Mouse (Mus musculus): Measurements from ENCODE around the gene Evc. TPM values are rescaled to one million over a fixed set of nuclear protein-coding genes. Genes with fewer than 3 reads are reported as not detected.

The Evc gene
- polyA plus RNA-seq, 1 experiment: 2.1 TPM

DNA sequence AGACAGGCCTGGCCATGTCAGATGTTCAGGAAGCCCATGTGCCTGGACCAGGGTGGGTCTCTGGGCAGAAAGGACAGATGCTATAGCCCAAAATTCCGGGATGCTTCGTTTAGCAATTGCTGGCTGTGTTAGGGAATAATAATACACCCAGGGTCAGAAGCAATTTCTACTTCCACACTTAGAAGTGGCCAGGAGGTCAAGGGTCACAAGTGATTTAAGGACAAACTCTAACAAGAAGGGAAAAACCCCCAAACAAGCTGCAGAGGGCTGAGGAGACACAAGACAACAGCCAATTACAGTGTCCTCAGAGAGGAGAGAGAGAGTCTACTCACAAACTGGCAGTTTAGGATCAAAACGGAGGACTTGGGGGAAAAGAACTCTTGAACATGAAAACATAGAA is 1.6 kb downstream of the Evc start:
- no peaks in the 10 kb centered on the region for H3K4me1 ChIP-seq (replicated peaks; ENCODE audit: control insufficient read depth, insufficient read depth, low read length)

DNA sequence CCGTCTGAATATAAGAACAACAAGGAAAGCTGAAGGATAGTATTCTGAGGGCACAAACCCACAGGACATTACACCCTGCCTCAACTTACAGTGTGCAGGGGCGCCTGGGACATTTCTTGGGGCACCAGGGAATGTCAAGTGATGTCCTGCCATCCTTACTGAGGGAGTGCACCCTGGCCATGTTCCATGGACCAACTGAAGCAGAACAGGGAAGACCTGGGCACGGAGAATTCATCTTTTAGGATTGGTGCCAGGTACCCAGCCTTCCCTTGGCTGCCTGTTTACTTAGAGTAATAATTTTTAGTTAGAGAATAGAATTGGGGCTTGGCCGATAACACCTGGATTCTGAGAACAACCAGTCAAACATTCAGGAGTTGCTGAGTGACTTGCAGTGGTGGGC is 4.6 kb downstream of the Evc start:
- no peak for DNase-seq

More for the DNA sequence above, 1.6 kb downstream of the Evc start:
- no peak for DNase-seq
- Histone ChIP-seq H3K36me3 (ENCODE audit: control insufficient read depth, insufficient read depth, low read length) (no peaks in the 10 kb centered on the region), H3K27me3 (ENCODE audit: control insufficient read depth, insufficient read depth, low read length) (peaks cover 5% of the 10 kb centered on the region; the same call in 1 of the 2 replicates), H3K27ac (ENCODE audit: control insufficient read depth, insufficient read depth, low read length) (no peak overlapping the region), H3K4me3 (ENCODE audit: control insufficient read depth, insufficient read depth, low read length) (no peak overlapping the region)
- 71% methylated on average over 3 of the region's 3 CpGs for WGBS
- no peak for TF ChIP-seq CTCF (IDR thresholded peaks at IDR 0.05; ENCODE audit: borderline replicate concordance, control insufficient read depth, extremely low read depth, insufficient read depth, low read length, poor library complexity)
- TF ChIP-seq POLR2A (IDR thresholded peaks at IDR 0.05; ENCODE audit: control insufficient read depth, extremely low read depth, insufficient read depth, low read length, poor library complexity): no peak

DNA sequence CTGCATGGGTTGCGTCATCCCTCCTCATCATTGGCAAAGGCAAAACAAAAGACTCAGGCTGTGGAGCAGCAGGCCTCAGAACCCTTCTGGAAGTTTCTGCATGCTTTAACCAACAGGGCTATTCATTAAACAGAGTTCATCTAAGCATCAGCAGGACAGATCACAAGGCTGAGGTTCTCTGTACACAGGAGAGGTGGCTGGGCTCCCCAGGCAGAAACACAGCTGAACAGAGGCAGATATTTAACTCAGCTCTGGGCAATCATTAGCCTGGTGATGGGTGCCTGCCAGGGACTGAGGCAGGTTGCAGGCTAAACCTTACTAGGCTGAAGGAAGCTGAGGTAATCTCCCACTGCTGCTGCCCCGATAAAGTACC is 5.6 kb downstream of the Evc start:
- Histone ChIP-seq H3K4me3 (ENCODE audit: control insufficient read depth, insufficient read depth, low read length) (no peak overlapping the region), H3K36me3 (ENCODE audit: control insufficient read depth, insufficient read depth, low read length) (no peaks in the 10 kb centered on the region), H3K27ac (ENCODE audit: control insufficient read depth, insufficient read depth, low read length) (no peak overlapping the region), H3K4me1 (replicated peaks; ENCODE audit: control insufficient read depth, insufficient read depth, low read length) (no peaks in the 10 kb centered on the region), H3K27me3 (ENCODE audit: control insufficient read depth, insufficient read depth, low read length) (no peaks in the 10 kb centered on the region)
- no peak for TF ChIP-seq POLR2A (IDR thresholded peaks at IDR 0.05; ENCODE audit: control insufficient read depth, extremely low read depth, insufficient read depth, low read length, poor library complexity)
- no peak for TF ChIP-seq CTCF (IDR thresholded peaks at IDR 0.05; ENCODE audit: borderline replicate concordance, control insufficient read depth, extremely low read depth, insufficient read depth, low read length, poor library complexity)
- DNase-seq: no peak
- 98% methylated on average over 2 of the region's 2 CpGs for WGBS

More for the DNA sequence above, 4.6 kb downstream of the Evc start:
- Histone ChIP-seq H3K4me1 (replicated peaks; ENCODE audit: control insufficient read depth, insufficient read depth, low read length) (no peaks in the 10 kb centered on the region), H3K27me3 (ENCODE audit: control insufficient read depth, insufficient read depth, low read length) (peaks cover 2% of the 10 kb centered on the region; the same call in 1 of the 2 replicates), H3K4me3 (ENCODE audit: control insufficient read depth, insufficient read depth, low read length) (no peak overlapping the region), H3K36me3 (ENCODE audit: control insufficient read depth, insufficient read depth, low read length) (no peaks in the 10 kb centered on the region), H3K27ac (ENCODE audit: control insufficient read depth, insufficient read depth, low read length) (no peak overlapping the region)
- TF ChIP-seq CTCF (IDR thresholded peaks at IDR 0.05; ENCODE audit: borderline replicate concordance, control insufficient read depth, extremely low read depth, insufficient read depth, low read length, poor library complexity): no peak
- no peak for TF ChIP-seq POLR2A (IDR thresholded peaks at IDR 0.05; ENCODE audit: control insufficient read depth, extremely low read depth, insufficient read depth, low read length, poor library complexity)
- WGBS: 85% methylated on average over 4 of the region's 4 CpGs

DNA sequence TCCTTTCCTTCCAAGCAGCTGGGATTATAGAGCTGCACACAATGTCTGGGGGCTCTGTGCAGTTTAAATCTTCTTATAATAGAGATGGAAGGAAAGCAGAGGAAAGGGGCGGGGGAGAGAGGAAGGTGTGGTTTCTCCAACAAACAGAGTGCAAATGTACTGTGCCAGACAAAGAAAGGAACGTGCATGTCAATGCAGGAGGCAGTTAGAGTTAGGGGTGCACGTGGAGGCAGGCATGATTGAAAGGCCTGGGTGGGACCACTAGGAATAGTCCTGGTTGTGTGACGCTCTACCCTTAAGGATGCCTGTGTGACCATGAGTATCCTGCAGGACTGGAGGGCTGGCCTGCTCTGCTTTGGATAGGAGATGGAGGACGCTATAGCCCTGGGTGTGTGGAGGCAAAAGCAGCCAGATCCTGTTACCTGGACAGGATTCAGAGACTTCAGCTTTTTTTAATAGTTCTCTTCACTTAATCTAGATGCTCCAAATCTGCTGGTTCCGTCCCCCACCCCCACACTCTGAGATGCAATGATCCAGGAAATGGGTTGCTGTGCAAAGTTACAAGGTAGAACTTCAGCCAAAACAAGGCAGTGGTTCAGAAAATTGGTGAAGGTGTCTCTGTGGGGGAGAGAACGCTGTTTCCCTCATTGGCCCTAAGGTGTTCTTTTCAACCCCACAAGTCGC is 6.1 kb downstream of the Evc start:
- whole genome bisulfite sequencing: 69% methylated on average over 8 of the region's 8 CpGs
- no peak for DNase-seq
- no peaks in the 10 kb centered on the region for H3K27me3 ChIP-seq (ENCODE audit: control insufficient read depth, insufficient read depth, low read length)
- no peak overlapping the region for H3K27ac ChIP-seq (ENCODE audit: control insufficient read depth, insufficient read depth, low read length)
- TF ChIP-seq POLR2A (IDR thresholded peaks at IDR 0.05; ENCODE audit: control insufficient read depth, extremely low read depth, insufficient read depth, low read length, poor library complexity) (no peak), CTCF (IDR thresholded peaks at IDR 0.05; ENCODE audit: borderline replicate concordance, control insufficient read depth, extremely low read depth, insufficient read depth, low read length, poor library complexity) (no peak)
- no peaks in the 10 kb centered on the region for H3K36me3 ChIP-seq (ENCODE audit: control insufficient read depth, insufficient read depth, low read length)
- H3K4me1 ChIP-seq (replicated peaks; ENCODE audit: control insufficient read depth, insufficient read depth, low read length): no peaks in the 10 kb centered on the region
- H3K4me3 ChIP-seq (ENCODE audit: control insufficient read depth, insufficient read depth, low read length): no peak overlapping the region

DNA sequence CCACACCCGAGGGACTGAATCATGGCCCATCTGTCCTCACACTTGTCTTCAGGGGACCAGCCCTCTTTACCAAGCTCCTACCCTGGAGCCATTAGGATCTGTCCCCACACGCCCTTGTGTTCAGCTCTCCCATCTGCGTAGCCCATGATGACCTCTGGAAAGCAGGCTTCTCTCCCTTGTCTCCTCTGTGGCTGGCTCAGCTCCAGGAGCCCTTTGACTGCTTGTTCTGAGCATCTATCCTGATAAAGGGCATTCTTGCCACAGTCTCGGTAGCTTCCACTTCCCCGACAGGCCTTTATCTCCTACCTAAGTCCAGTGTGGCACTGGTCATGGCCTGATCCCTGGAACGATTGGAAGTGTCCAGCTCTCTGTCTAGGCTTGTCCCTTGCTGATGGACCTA is 10.0 kb downstream of the Evc start:
- Histone ChIP-seq H3K4me3 (ENCODE audit: control insufficient read depth, insufficient read depth, low read length) (no peak overlapping the region), H3K27ac (ENCODE audit: control insufficient read depth, insufficient read depth, low read length) (no peak overlapping the region), H3K36me3 (ENCODE audit: control insufficient read depth, insufficient read depth, low read length) (no peaks in the 10 kb centered on the region), H3K4me1 (replicated peaks; ENCODE audit: control insufficient read depth, insufficient read depth, low read length) (no peaks in the 10 kb centered on the region), H3K27me3 (ENCODE audit: control insufficient read depth, insufficient read depth, low read length) (no peaks in the 10 kb centered on the region)
- TF ChIP-seq CTCF (IDR thresholded peaks at IDR 0.05; ENCODE audit: borderline replicate concordance, control insufficient read depth, extremely low read depth, insufficient read depth, low read length, poor library complexity) (no peak), POLR2A (IDR thresholded peaks at IDR 0.05; ENCODE audit: control insufficient read depth, extremely low read depth, insufficient read depth, low read length, poor library complexity) (no peak)
- no peak for DNase-seq
- WGBS: 91% methylated on average over 6 of the region's 6 CpGs

DNA sequence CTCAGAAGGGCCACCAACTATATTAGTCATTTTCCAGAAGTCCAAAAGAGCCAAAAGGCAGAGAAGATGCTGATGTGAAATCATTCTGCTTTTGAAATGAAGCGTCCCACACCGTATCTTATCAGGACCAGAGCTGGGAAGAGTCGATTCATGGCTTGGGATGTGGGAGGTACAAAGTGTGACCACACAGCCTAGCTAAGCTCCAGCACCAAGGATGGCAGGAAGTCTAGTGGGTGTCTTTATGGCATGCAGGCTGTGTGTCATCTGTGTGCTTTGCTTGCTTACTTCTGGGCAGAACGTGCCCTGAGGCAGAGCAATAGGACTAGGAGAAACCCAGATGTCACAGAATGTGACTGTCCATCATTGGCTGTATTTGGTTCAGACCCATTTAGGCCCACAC is 15.9 kb downstream of the Evc start:
- 87% methylated on average over 4 of the region's 4 CpGs for WGBS
- no peak for DNase-seq
- H3K27me3 ChIP-seq (ENCODE audit: control insufficient read depth, insufficient read depth, low read length): no peaks in the 10 kb centered on the region
- H3K4me1 ChIP-seq (replicated peaks; ENCODE audit: control insufficient read depth, insufficient read depth, low read length): no peaks in the 10 kb centered on the region
- H3K27ac ChIP-seq (ENCODE audit: control insufficient read depth, insufficient read depth, low read length): no peak overlapping the region
- no peaks in the 10 kb centered on the region for H3K36me3 ChIP-seq (ENCODE audit: control insufficient read depth, insufficient read depth, low read length)
- no peak for TF ChIP-seq CTCF (IDR thresholded peaks at IDR 0.05; ENCODE audit: borderline replicate concordance, control insufficient read depth, extremely low read depth, insufficient read depth, low read length, poor library complexity)
- TF ChIP-seq POLR2A (IDR thresholded peaks at IDR 0.05; ENCODE audit: control insufficient read depth, extremely low read depth, insufficient read depth, low read length, poor library complexity): no peak
- no peak overlapping the region for H3K4me3 ChIP-seq (ENCODE audit: control insufficient read depth, insufficient read depth, low read length)

DNA sequence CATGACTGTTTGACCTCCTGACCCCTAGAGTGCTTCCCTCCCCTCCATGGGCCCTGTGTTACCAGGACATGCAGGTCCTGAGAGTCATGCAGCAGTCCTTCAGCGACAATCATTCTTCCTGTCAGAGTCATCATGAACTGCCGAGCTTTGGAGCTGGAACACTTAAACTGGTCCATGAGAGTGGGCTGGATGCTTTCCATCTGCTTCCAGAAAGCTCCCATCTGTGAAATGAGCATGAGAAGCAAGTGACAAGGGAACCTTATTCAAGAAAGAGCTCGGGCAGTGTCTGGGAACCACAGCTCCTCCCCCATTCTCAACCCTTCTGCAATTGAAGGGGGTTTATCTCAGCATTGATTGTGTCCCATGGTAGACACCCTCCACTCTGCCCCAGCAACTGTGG is 16.5 kb downstream of the Evc start:
- TF ChIP-seq CTCF (IDR thresholded peaks at IDR 0.05; ENCODE audit: borderline replicate concordance, control insufficient read depth, extremely low read depth, insufficient read depth, low read length, poor library complexity): no peak
- no peak for TF ChIP-seq POLR2A (IDR thresholded peaks at IDR 0.05; ENCODE audit: control insufficient read depth, extremely low read depth, insufficient read depth, low read length, poor library complexity)
- H3K4me1 ChIP-seq (replicated peaks; ENCODE audit: control insufficient read depth, insufficient read depth, low read length): no peaks in the 10 kb centered on the region
- H3K4me3 ChIP-seq (ENCODE audit: control insufficient read depth, insufficient read depth, low read length): no peak overlapping the region
- H3K27me3 ChIP-seq (ENCODE audit: control insufficient read depth, insufficient read depth, low read length): no peaks in the 10 kb centered on the region
- no peaks in the 10 kb centered on the region for H3K36me3 ChIP-seq (ENCODE audit: control insufficient read depth, insufficient read depth, low read length)
- H3K27ac ChIP-seq (ENCODE audit: control insufficient read depth, insufficient read depth, low read length): no peak overlapping the region
- 78% methylated on average over 3 of the region's 3 CpGs for WGBS
- DNase-seq: no peak
